Mouse (Mus musculus) liver, postnatal 0 days (tissue): Measurements from ENCODE around the gene Gm37240. TPM values are rescaled to one million over a fixed set of nuclear protein-coding genes. Genes with fewer than 3 reads are reported as not detected.

Source experiments
- ATAC-seq: fragments of 200-750 bp; cut with Nextera tagmentation; 2 replicates; pipeline ENCODE4 v1.8.0; 2017; ENCODE audit warnings: mild to moderate bottlenecking, moderate library complexity
- DNase-seq: peaks from one replicate; pipeline ENCODE4 v3.0.0-alpha.2; 2016
- H3K27ac ChIP-seq: fragments of 300-500 bp; sonication (generic); 2 replicates; pipeline ENCODE4 v1.5.1; 2014; ENCODE audit warnings: antibody characterized with exemption, moderate library complexity, mild to moderate bottlenecking, low read depth
- H3K27me3 ChIP-seq: fragments of 300-500 bp; sonication (generic); 2 replicates; pipeline ENCODE4 v1.6.1; 2014; ENCODE audit warnings: low read length, control low read depth, mixed read lengths; ENCODE audit not compliant: insufficient read depth
- H3K36me3 ChIP-seq: fragments of 300-500 bp; sonication (generic); replicated peaks from 2 replicates; pipeline ENCODE4 v1.6.1; 2014; ENCODE audit warnings: mild to moderate bottlenecking, control low read depth, low read length, moderate library complexity, mixed read lengths; ENCODE audit not compliant: insufficient read depth
- H3K4me1 ChIP-seq: fragments of 300-500 bp; sonication (generic); 2 replicates; pipeline ENCODE4 v1.6.1; 2014; ENCODE audit warnings: antibody characterized with exemption, mild to moderate bottlenecking, control low read depth; ENCODE audit not compliant: insufficient read depth
- H3K4me2 ChIP-seq: fragments of 300-500 bp; sonication (generic); 2 replicates; pipeline ENCODE4 v1.6.1; 2014; ENCODE audit warnings: low read depth, mild to moderate bottlenecking, low read length, moderate library complexity, mixed read lengths
- H3K4me3 ChIP-seq: fragments of 300-500 bp; sonication (generic); 2 replicates; pipeline ENCODE4 v1.5.1; 2014; ENCODE audit warnings: low read depth, low read length
- H3K9ac ChIP-seq: fragments of 300-500 bp; sonication (generic); replicated peaks from 2 replicates; pipeline ENCODE4 v1.6.1; 2014; ENCODE audit warnings: mild to moderate bottlenecking, moderate library complexity
- H3K9me3 ChIP-seq: fragments of 300-500 bp; sonication (generic); 2 replicates; pipeline ENCODE4 v1.6.1; 2016; ENCODE audit warnings: mild to moderate bottlenecking, control low read depth, low read length, mixed read lengths
- CTCF ChIP-seq: sonication (generic); IDR thresholded peaks from 2 replicates; pipeline ENCODE4 v1.5.1; 2016; ENCODE audit warnings: antibody characterized with exemption, low read depth
- EP300 ChIP-seq: IDR thresholded peaks from 2 replicates; pipeline ENCODE4 v1.6.1; 2016; ENCODE audit warnings: antibody characterized with exemption, low read depth, mild to moderate bottlenecking
- WGBS: fragments of 180-500 bp; shearing (Covaris S2); extraction: QIAGEN DNeasy Blood & Tissue Kit; methylation state at CpG from one replicate; pipeline ENCODE4 v1.1.7; 2014; ENCODE audit not compliant: insufficient replicate concordance; 5-methylcytosine and 5-hydroxymethylcytosine counted together
- polyA plus RNA-seq: library from polyadenylated mRNA; unstranded; fragments of >200 nt; fragmentation: Nextera tagmentation; extraction: Ambion mirVana; gene quantifications from 2 replicates; pipeline ENCODE4 v1.2.1, GENCODE M21; 2015

Gene Gm37240
- polyA plus RNA-seq, 1 experiment from 2014 or later, result 0.72 TPM

DNA sequence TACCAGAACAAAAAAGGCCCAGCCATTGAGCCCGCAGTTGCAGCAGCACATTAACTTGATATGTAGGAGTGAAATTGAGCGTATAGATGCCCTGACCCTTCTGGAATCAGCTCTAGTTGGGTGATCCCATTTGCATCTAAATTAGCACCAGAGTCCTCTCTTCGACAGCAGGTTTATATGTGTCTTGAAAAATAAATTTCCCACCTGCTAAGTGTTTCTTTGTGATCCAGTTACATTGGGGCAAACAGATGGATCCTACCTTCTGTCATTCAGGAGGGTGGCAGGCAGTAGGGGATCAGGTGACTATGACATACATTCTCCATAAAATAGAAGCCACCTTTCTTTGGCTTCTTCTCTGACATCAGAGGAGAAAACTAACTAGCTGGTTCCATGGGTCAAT is 192.3 kb downstream of the Gm37240 start:
- Histone ChIP-seq H3K9me3 (no peaks in the 10 kb centered on the region), H3K4me3 (no peak overlapping the region), H3K27ac (no peak overlapping the region), H3K36me3 (no peaks in the 10 kb centered on the region), H3K9ac (no peak overlapping the region), H3K4me1 (no peaks in the 10 kb centered on the region), H3K4me2 (no peak overlapping the region), H3K27me3 (no peaks in the 10 kb centered on the region)
- DNase-seq (no peak), ATAC-seq (no peak)
- TF ChIP-seq CTCF, result no peak
- no peak for TF ChIP-seq EP300
- 80% methylated on average over 3 of the region's 3 CpGs for WGBS

DNA sequence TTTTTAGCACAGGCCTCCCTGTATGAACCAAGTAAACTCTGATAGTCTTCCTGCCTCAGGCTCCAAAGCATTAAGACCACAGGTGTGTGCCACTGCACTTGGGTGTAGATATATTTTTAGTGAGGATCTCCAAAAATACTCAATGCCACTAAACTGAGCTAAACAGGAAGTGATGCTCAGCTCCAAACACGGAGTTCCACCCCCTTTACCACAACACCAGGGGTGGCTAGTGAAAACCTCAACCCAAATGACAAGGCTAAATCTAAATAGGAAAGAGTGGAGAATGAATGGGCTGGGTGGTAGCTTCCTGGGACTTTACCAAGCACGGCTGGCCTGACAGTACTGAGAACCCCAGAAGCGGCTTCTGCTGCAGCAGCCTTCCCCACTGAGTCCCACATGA is 194.3 kb downstream of the Gm37240 start:
- Histone ChIP-seq H3K9ac (no peak overlapping the region), H3K27me3 (no peaks in the 10 kb centered on the region), H3K27ac (no peak overlapping the region), H3K36me3 (no peaks in the 10 kb centered on the region), H3K4me1 (no peaks in the 10 kb centered on the region), H3K4me2 (no peak overlapping the region), H3K9me3 (no peaks in the 10 kb centered on the region), H3K4me3 (no peak overlapping the region)
- TF ChIP-seq EP300, result no peak
- no peak for TF ChIP-seq CTCF
- DNase-seq (no peak), ATAC-seq (no peak)
- 30% methylated on average over 3 of the region's 3 CpGs for WGBS

DNA sequence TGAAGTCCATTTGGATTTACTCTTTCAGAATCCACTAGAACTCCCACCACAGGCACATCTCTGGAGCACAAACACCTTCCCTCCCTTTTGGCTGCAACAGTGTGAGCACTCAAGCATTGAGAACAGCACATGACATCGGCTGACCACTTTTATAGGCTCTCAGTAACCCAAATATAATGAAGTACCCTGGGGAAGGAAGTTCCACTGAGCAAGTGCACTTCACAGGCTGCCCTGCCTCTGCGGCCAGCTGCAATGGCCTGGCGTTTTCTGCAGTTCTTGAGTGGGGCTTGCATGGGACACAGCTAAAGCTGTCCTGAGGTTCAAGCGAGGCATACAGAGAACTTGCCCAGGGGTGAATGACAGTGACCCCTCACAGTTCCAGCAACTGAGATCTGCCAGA is 196.2 kb downstream of the Gm37240 start:
- no peak for ATAC-seq

DNA sequence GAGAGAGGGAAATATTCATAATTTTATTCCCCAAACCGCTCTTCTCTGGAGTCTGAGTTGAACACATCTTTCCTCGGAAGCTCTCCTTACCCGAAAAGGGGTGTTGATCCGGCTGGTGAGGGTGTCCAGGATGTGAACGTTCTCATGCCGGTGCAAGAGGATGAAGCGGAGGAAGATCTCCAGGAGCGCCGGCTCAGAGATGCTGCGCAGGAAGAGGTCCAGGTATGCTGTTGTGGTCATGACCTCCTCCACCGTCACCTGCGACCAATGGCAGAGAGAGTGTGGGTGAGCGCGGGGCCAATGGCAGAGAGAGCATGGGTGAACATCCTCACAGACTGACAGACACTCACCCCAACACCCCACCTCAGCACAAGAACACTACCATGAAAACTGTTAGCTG is 199.0 kb downstream of the Gm37240 start:
- H3K4me2 ChIP-seq, result no peak overlapping the region
- H3K27me3 ChIP-seq, result no peaks in the 10 kb centered on the region
- DNase-seq (no peak), ATAC-seq (no peak)
- WGBS, result 87% methylated on average over 14 of the region's 14 CpGs
- no peak overlapping the region for H3K4me3 ChIP-seq
- H3K27ac ChIP-seq, result no peak overlapping the region
- TF ChIP-seq EP300, result no peak
- no peak for TF ChIP-seq CTCF
- H3K9ac ChIP-seq, result no peak overlapping the region
- H3K36me3 ChIP-seq, result no peaks in the 10 kb centered on the region
- H3K4me1 ChIP-seq, result no peaks in the 10 kb centered on the region
- no peaks in the 10 kb centered on the region for H3K9me3 ChIP-seq

More for the DNA sequence above, 196.2 kb downstream of the Gm37240 start:
- H3K9ac ChIP-seq, result no peak overlapping the region
- no peaks in the 10 kb centered on the region for H3K36me3 ChIP-seq
- no peak overlapping the region for H3K4me2 ChIP-seq
- no peak overlapping the region for H3K27ac ChIP-seq
- DNase-seq, result no peak
- no peaks in the 10 kb centered on the region for H3K9me3 ChIP-seq
- no peak overlapping the region for H3K4me3 ChIP-seq
- no peak for TF ChIP-seq EP300
- TF ChIP-seq CTCF, result no peak
- H3K27me3 ChIP-seq, result no peaks in the 10 kb centered on the region
- WGBS, result 74% methylated on average over 4 of the region's 4 CpGs
- no peaks in the 10 kb centered on the region for H3K4me1 ChIP-seq

DNA sequence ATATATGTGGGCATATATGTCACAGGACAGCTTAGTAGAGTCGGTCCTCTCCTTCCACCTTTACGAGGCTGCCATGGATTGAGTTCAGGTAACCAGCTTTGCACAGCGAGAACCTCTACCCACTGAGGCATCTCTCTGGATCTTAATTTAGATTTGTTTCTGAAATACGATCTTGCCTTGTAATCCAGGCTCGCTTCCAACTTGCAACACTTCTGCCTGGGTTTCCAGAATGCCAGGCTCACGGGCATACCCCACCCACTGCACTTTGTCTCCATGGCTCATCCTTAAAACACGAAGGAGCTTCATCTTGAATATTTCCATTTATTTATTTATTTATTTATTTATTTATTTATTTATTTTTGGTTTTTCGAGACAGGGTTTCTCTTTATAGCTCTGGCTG is 202.0 kb downstream of the Gm37240 start:
- no peaks in the 10 kb centered on the region for H3K4me1 ChIP-seq
- TF ChIP-seq CTCF (no peak), EP300 (no peak)
- WGBS, result 76% methylated on average over 8 of the region's 8 CpGs
- H3K9ac ChIP-seq, result no peak overlapping the region
- no peak overlapping the region for H3K27ac ChIP-seq
- no peaks in the 10 kb centered on the region for H3K27me3 ChIP-seq
- no peak overlapping the region for H3K4me2 ChIP-seq
- H3K36me3 ChIP-seq, result no peaks in the 10 kb centered on the region
- ATAC-seq (no peak), DNase-seq (no peak)
- no peaks in the 10 kb centered on the region for H3K9me3 ChIP-seq
- no peak overlapping the region for H3K4me3 ChIP-seq

DNA sequence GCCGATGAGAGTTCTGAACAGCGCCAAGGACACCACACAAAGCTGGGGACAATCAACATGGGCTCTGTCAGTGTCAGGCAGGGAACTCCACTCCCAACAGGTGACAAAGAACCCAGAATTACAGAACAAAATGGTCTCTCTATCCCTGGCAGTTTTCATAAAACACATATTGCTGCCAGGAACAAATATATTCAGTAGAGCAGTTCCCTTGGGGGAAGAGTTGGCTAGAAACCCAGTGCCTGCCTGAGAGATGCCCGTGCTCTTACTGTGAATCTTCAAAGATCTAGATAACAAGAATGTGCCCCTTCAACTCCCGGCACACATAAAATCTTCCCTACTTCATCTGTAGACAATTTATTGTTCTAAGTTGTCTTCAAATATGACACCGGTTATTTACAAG is 203.7 kb downstream of the Gm37240 start:
- Histone ChIP-seq H3K4me3 (no peak overlapping the region), H3K9ac (no peak overlapping the region), H3K36me3 (no peaks in the 10 kb centered on the region), H3K4me2 (no peak overlapping the region), H3K27me3 (no peaks in the 10 kb centered on the region), H3K9me3 (no peaks in the 10 kb centered on the region), H3K27ac (no peak overlapping the region), H3K4me1 (no peaks in the 10 kb centered on the region)
- WGBS, result 79% methylated on average over 5 of the region's 5 CpGs
- no peak for TF ChIP-seq EP300
- TF ChIP-seq CTCF, result no peak
- DNase-seq, result no peak
- ATAC-seq, result no peak

DNA sequence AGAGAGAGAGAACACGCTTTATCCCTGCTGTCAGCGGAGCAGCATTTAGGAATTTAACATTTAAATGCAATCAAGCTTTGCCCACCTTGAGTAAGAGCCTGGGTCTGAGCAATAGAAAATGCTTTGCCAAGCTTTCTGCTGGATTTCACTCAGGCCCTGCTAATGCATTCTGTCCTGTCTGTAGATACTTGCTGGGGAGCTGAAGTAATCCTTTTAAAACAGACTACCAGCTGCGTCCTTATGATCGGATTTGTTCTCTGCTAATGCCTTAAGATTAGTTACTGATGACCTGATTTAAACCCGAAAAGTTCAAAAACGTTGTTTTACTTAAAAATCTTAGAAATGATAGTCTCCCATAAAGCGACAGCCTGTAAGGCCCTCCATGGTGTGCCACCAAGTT is 206.2 kb downstream of the Gm37240 start:
- H3K4me2 ChIP-seq, result no peak overlapping the region
- no peaks in the 10 kb centered on the region for H3K4me1 ChIP-seq
- no peak for TF ChIP-seq EP300
- no peaks in the 10 kb centered on the region for H3K27me3 ChIP-seq
- WGBS, result 80% methylated on average over 7 of the region's 7 CpGs
- no peaks in the 10 kb centered on the region for H3K36me3 ChIP-seq
- H3K9ac ChIP-seq, result no peak overlapping the region
- H3K4me3 ChIP-seq, result no peak overlapping the region
- no peak for ATAC-seq
- no peak for DNase-seq
- H3K9me3 ChIP-seq, result no peaks in the 10 kb centered on the region
- H3K27ac ChIP-seq, result no peak overlapping the region
